Mouse (Mus musculus): ENCODE data around the gene Pikfyve. TPM values are rescaled to one million over a fixed set of nuclear protein-coding genes. Genes with fewer than 3 reads are reported as not detected.

Pikfyve gene
- 22.3 TPM for polyA plus RNA-seq (2014; fragmentation: Illumina TruSeq; extraction: RNeasy Lipid Tissue Mini Kit (QIAGEN cat#74804); ENCODE audit: low read depth, low replicate concordance)

DNA sequence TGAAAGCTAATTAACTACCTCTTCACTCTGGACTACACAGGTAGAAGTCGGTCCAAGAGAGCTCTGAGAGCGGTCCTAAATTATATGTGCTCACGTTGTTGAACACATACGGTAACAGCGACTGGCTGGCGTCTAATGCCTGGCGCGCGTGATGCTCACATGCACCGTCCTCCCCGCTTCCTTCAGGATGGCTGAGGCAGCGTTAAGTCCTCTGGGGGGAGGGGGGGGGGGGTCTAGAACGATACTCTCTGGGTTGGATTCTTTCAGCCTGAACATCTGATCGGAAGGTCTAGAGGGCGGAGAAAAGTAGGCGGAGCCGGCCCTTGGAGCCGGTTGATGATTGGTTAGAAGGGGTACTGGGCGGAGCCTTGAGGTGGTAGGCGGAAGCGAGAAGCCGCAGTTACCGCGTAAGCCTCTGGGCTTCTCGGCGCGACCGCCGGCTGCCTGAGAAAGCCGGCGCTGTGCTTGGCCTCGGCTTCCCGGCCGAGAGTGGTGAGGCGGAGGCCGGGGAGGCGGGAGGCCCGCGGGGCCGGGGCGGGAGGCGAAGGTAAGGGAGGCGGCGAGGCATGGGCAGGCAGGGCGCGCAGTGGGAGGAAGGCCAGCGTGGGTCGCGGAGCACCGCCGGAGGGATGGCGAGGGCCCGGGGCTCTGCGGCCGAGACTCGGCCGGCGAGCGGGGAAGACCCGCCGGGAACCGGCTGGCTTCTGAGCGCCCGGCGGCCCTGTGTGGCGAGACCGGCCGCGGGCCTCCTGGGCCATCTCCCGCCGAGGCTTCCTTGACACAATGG, at the start of gene Pikfyve, which contains the start of gene Idh1:
Pikfyve (plus strand) TSS at position 397 of the 787 bp plus-strand sequence.
Idh1 (minus strand) TSS at position 214 of the 787 bp plus-strand sequence.

DNA sequence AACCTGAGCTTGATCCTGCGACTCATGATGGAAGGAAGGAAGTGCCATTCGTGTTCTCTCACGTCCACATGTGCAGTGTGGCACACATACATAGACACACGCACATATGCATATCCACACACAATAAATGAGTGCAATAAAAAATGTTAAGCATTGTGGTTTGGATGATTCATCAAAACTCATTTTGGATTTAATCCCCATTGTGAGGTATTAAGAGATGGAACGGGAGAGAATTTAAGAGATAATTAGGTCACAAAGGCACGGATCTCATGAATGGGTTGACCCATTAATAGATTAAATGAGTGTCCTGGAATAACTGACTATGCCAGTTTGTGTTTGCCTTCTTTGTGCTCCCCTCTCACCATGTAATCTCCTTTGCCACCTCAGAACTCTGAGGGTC, 95.3 kb downstream of the Pikfyve start, which contains the start of gene Pth2r:
Pth2r (plus strand) TSS at position 301 of the 400 bp plus-strand sequence.

Other genes starting within 250 kb of the Pikfyve start
- 2.0 TPM for gene Plekhm3, start 229.9 kb upstream of the Pikfyve start, polyA plus RNA-seq (2014; fragmentation: Illumina TruSeq; extraction: RNeasy Lipid Tissue Mini Kit (QIAGEN cat#74804); ENCODE audit: low read depth, low replicate concordance)
- gene Akr1cl, start 153.9 kb upstream of the Pikfyve start, polyA plus RNA-seq (2014; fragmentation: Illumina TruSeq; extraction: RNeasy Lipid Tissue Mini Kit (QIAGEN cat#74804); ENCODE audit: low read depth, low replicate concordance) = not detected
- not detected for gene Cryge, start 135.5 kb upstream of the Pikfyve start, polyA plus RNA-seq (2014; fragmentation: Illumina TruSeq; extraction: RNeasy Lipid Tissue Mini Kit (QIAGEN cat#74804); ENCODE audit: low read depth, low replicate concordance)
- gene Crygd, start 123.2 kb upstream of the Pikfyve start, polyA plus RNA-seq (2014; fragmentation: Illumina TruSeq; extraction: RNeasy Lipid Tissue Mini Kit (QIAGEN cat#74804); ENCODE audit: low read depth, low replicate concordance) = not detected
- not detected for gene Crygc, start 113.0 kb upstream of the Pikfyve start, polyA plus RNA-seq (2014; fragmentation: Illumina TruSeq; extraction: RNeasy Lipid Tissue Mini Kit (QIAGEN cat#74804); ENCODE audit: low read depth, low replicate concordance)
- not detected for gene Crygb, start 104.4 kb upstream of the Pikfyve start, polyA plus RNA-seq (2014; fragmentation: Illumina TruSeq; extraction: RNeasy Lipid Tissue Mini Kit (QIAGEN cat#74804); ENCODE audit: low read depth, low replicate concordance)
- gene Cryga, start 83.3 kb upstream of the Pikfyve start, polyA plus RNA-seq (2014; fragmentation: Illumina TruSeq; extraction: RNeasy Lipid Tissue Mini Kit (QIAGEN cat#74804); ENCODE audit: low read depth, low replicate concordance) = not detected
- not detected for gene Gm28845, start 67.1 kb upstream of the Pikfyve start, polyA plus RNA-seq (2014; fragmentation: Illumina TruSeq; extraction: RNeasy Lipid Tissue Mini Kit (QIAGEN cat#74804); ENCODE audit: low read depth, low replicate concordance)
- 189 TPM for gene D630023F18Rik, start 63.5 kb upstream of the Pikfyve start, polyA plus RNA-seq (2014; fragmentation: Illumina TruSeq; extraction: RNeasy Lipid Tissue Mini Kit (QIAGEN cat#74804); ENCODE audit: low read depth, low replicate concordance)
- 1,602 TPM for gene Idh1, start 183 bp upstream of the Pikfyve start, polyA plus RNA-seq (2014; fragmentation: Illumina TruSeq; extraction: RNeasy Lipid Tissue Mini Kit (QIAGEN cat#74804); ENCODE audit: low read depth, low replicate concordance)
- gene Pth2r, start 95.4 kb downstream of the Pikfyve start, polyA plus RNA-seq (2014; fragmentation: Illumina TruSeq; extraction: RNeasy Lipid Tissue Mini Kit (QIAGEN cat#74804); ENCODE audit: low read depth, low replicate concordance) = not detected